Mouse (Mus musculus) right cerebral cortex, postnatal 36 days (tissue): ENCODE results near the gene Ptrh1.
A peak's percentile ranks its signal among the peaks of the same experiment; 100 is the strongest.

Experiments used
- DNase-seq, 2 experiments: peaks; one replicate each; pipeline ENCODE4 v3.0.0; 2022; ENCODE audit warnings: low spot score in 2 of 2, mixed read lengths in 1 of 2

The Ptrh1 gene

DNA sequence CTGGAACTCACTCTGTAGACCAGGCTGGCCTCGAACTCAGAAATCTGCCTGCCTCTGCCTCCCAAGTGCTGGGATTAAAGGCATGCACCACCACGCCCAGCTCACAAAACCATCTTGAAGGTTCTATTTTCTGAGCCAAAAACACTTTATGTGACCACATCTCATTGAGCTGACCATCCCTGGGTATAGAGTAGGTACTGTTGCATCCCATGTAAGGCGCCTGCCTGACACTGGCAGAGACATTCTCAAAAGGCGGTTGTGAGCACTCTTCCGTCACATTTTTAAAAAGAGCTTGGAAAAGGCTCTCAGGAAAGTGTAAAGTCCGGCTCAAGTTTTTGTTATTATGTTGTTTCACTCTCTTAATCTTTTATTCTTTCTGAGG is 18.9 kb upstream of the Ptrh1 start:
- no peak for DNase-seq

- DNase-seq: peak; percentile 95 to 97
Observed at GRCm38 (mm10) chr2:32757056-32757845, 18.3 kb upstream of the Ptrh1 start, which contains the start of gene Tor2a. Gene Tor2a, plus strand, starts transcription at chr2:32757234.

- DNase-seq: no peak
Observed at GRCm38 (mm10) chr2:32758503-32758902, 17.1 kb upstream of the Ptrh1 start.

GRCm38 (mm10) chr2:32759001-32759400 is 16.6 kb upstream of the Ptrh1 start:
- no peak for DNase-seq

DNA sequence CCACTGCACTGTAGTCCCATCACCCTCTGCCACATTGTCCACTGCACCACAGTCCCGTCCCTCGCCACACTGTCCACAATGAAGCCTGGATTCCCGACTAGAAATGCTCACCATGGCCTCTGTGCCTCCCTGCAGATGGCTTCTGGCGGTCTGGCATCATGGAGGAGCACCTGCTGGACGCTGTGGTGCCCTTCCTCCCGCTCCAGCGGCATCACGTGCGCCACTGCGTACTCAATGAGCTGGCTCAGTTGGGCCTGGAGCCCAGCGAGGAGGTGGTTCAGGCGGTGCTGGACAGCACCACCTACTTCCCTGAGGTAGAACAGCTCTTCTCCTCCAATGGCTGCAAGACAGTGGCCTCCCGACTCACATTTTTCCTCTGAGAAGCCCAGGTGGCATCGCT is 14.2 kb upstream of the Ptrh1 start:
- no peak for DNase-seq

DNA sequence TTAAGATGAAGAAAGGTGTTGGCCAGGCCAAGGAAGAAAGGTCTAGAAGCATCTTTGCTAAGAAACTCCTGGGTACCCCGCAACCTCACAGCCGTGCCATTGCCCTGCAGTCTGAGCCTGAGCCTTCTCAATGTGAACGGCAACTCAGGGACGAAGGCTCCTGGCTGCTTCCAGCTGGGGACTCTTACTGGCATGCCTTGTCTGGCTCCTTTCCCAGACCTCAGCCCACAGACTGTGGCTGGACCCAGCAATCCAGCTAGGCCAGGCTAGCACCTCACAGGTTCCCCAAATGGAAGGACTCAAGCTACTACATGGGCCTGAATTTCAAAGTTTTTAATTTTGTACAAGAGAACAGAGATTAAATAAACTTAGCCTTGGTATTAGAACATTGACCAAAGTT is 13.7 kb upstream of the Ptrh1 start:
- no peak for DNase-seq

GRCm38 (mm10) chr2:32763353-32763752 is 12.2 kb upstream of the Ptrh1 start:
- DNase-seq: no peak

DNA sequence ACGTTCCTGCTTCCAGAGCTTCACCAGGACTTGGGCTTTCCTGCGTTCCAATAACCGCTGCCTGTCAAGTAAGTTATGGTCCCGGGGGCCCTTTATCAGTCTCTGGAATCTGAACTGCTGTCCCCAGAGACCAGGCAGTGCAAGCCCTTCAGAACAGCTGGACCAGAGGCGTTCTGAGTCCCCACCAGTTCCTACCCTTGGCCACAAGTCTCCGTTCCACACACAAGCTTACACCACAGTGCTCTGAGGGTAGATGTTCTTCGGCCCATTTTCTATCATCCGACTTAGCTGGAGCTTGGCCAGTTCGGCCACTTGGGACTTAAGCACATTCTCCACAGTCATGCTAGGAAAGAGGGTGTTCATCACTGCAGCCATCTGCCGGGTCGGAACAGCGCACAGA is 8.3 kb upstream of the Ptrh1 start:
- no peak for DNase-seq

DNA sequence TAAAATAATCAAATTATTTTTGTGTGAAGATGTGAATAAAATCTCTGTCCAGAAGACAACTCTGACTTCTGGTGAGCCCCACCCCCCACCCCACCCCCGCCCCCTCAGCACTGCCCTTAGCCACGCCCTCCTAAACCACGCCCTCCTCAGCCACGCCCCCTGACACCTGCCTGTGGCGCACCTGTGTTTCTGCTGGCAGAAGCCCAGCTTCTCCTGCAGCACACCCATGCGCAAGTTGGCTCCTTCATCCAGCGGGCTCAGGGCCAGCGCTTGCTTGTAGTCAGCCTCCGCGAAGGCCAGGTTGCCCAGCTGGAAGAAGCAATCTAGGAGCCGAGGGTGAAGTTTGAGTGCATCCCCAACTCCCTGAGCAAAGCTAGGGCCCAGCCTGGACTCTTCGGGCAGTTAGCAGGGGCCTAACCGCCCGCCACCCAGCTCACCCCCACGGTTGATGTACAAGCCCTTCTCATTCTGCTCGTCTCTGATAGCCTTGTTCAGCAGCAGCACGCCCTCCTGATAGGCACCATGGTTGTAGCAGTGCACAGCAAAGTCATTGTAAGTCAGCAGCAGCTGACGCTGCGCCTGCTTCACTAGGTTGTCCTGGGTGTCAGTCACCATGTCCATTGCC is 6.8 kb upstream of the Ptrh1 start:
- DNase-seq: no peak

GRCm38 (mm10) chr2:32769327-32770085 is 6.1 kb upstream of the Ptrh1 start:
- no peak for DNase-seq

- DNase-seq: no peak
Observed at GRCm38 (mm10) chr2:32771886-32772285, 3.7 kb upstream of the Ptrh1 start.

DNA sequence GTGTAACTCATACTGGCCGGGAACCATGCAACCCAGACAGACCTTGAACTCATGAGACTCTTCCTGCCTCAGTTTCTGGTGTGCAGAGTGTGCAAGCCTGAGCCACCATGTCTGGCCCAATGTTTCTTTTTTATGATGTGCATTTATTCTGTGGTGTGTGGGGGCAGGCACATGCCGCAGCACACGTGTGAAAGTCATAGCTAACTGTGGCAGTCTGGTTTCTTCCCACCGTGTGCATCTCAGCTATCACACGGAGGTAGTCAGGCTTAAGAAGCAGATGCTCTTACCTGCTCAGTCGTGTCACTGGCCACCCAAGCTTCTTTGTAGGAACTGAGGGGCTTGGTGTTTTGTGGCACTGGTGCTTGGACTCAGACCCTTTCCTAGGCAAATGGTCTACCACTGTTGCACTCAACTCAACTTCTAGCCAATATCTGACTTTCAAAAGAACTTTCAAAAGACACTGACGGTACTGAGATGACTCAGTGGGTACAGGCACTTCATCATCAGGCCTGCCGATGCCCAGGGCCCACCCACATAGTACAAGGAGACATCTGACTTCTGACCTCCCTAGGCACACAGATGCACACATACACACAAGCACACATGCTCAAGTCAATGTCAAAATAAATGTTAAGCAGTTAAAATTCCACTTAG is 2.8 kb upstream of the Ptrh1 start:
- DNase-seq: no peak

GRCm38 (mm10) chr2:32776192-32776591 is 606 bp downstream of the Ptrh1 start:
- DNase-seq: no peak

GRCm38 (mm10) chr2:32778081-32778480 is 2.5 kb downstream of the Ptrh1 start:
- no peak for DNase-seq

DNA sequence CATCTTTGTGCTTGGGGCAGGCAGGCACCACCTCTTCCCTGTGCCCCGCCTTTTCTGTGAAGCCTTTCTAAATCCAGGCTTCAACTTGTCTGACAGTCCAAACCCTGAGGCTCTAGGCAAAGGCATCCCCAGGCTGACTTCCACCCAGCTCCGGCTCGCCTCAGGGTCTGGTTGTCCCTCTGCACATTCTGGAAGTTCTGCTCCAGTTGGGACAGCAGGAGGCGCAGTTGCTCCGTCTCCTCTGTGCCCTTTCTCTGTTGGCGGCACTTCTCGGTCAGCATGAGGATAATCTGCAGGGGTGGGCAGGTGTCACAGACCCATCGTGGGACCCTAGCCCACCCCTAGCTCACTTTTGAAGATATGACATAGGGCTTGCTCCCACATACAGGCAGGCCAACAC is 3.5 kb downstream of the Ptrh1 start:
- no peak for DNase-seq

DNA sequence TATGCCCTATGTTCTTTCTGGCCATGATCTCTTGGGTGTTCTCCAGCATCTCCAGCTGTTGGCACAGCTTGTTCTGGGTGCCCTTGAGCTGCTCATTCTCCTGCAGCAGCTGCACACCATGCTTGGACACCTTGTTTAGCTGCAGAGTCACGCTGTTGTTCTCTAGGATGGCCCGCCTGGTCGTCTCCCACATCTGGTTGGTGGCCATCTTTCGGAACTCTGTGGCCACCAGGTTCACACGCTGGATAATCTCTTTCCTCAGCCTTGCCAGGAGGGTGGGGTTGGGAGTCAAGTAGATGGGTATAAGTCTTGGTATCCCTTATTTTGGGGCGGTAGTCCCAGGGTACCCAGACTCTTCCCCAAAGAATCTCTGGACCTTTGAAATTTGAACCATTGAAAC is 4.1 kb downstream of the Ptrh1 start:
- no peak for DNase-seq

DNA sequence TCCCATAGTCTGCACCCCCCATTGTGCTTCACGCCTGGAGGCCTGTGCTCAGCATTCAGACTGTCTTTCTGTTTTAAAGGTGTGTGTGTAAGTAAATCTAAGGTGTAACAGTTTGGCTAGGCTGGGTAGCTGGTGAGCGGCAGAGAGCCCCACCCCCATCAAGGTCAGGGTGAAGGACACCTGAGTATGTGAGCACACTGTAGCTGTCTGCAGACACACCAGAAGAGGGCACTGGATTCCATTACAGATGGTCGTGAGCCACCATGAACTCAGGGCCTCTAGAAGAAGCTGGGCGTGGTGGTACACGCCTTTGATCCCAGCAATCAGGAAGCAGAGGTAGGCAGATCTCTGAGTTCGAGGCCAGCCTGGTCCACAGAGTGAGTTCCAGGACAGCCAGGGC is 6.1 kb downstream of the Ptrh1 start:
- DNase-seq: no peak

DNA sequence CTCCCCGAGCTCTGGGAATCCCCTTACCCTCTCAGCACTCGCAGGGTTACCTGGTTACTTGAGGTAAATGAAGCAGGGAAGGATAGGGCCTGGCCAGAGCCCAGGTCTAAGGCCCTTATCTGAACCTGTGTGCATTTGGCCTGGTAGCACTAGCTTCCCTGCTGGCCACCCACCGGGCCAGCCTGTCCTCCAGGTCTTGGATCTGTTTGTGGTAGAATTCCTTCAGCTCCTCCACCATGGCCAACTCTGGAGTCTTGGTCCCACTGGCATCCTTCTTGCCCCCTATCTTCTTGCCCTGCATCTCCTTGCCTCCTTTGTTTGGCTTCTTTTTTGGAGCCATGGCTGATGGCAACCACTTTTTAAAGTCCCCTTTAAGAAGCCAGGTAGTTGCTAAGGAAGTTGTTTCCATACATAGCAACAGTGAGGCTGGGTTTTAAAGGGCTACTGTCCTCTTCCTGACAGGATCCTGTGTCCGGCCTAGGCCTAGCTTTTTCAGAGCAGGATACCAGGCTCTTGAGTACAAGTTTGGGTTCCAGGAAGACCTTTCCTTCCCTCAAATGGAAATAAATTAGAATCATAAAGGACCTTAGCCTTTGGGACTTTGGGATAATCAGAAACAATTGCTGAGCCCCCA is 8.6 kb downstream of the Ptrh1 start, which contains the start of gene Cfap157:
Gene Cfap157, minus strand, starts transcription at position 381 of the 634 bp plus-strand sequence.
- no peak for DNase-seq

- DNase-seq: no peak
Observed at GRCm38 (mm10) chr2:32787176-32787575, 11.6 kb downstream of the Ptrh1 start.

GRCm38 (mm10) chr2:32788581-32788980 is 13.0 kb downstream of the Ptrh1 start:
- no peak for DNase-seq

DNA sequence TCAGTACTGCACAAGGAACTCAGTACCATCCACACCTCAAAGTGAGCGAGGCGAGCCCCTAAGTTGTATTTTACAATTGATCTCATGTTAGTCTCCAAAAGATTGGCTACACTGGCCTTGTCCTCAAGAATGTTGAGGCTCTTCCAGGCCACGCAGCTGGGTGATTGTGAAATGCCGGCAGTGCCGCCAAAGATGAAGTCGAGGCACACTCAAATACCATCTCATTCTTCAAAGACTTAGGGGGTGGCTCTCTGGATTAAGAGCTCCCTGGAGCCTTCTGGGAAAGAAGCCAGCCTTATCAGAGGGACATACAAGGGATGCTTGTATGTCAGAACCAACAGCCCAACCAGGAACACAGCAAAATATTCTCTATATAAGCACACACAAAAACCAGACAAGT is 15.7 kb downstream of the Ptrh1 start:
- no peak for DNase-seq
